Mouse (Mus musculus) midbrain, embryonic 13.5 days (tissue): ENCODE measurements at regions not wholly inside any gene's neighbourhood (a gene's known extent, or its start where the extent isn't known, plus 50 kb on each side); places are given as distances from the start of the nearest gene placed in this dataset.

Experiments
- ATAC-seq: fragments of 200-750 bp; cut with Nextera tagmentation; 2 replicates; pipeline ENCODE4 v1.8.0; 2017; ENCODE audit warnings: mild to moderate bottlenecking, moderate TSS enrichment, moderate library complexity
- H3K27ac ChIP-seq: fragments of 300-500 bp; sonication (generic); 2 replicates; pipeline ENCODE4 v1.5.1; 2015; ENCODE audit warnings: inconsistent platforms, mild to moderate bottlenecking, moderate library complexity
- H3K27me3 ChIP-seq: fragments of 300-500 bp; sonication (generic); 2 replicates; pipeline ENCODE4 v1.6.1; 2015; ENCODE audit warnings: mild to moderate bottlenecking, inconsistent platforms
- H3K36me3 ChIP-seq: fragments of 300-500 bp; sonication (generic); 2 replicates; pipeline ENCODE4 v1.6.1; 2015; ENCODE audit warnings: mild to moderate bottlenecking, inconsistent platforms
- H3K4me1 ChIP-seq: fragments of 300-500 bp; sonication (generic); replicated peaks from 2 replicates; pipeline ENCODE4 v1.6.1; 2015; ENCODE audit warnings: inconsistent platforms
- H3K4me2 ChIP-seq: fragments of 300-500 bp; sonication (generic); replicated peaks from 2 replicates; pipeline ENCODE4 v1.6.1; 2015; ENCODE audit warnings: moderate library complexity, mild to moderate bottlenecking, inconsistent platforms
- H3K4me3 ChIP-seq: fragments of 300-500 bp; sonication (generic); replicated peaks from 2 replicates; pipeline ENCODE4 v1.5.1; 2015; ENCODE audit warnings: mild to moderate bottlenecking, inconsistent platforms
- H3K9ac ChIP-seq: fragments of 300-500 bp; sonication (generic); replicated peaks from 2 replicates; pipeline ENCODE4 v1.6.1; 2015; ENCODE audit warnings: mild to moderate bottlenecking, inconsistent platforms
- H3K9me3 ChIP-seq: fragments of 300-500 bp; sonication (generic); 2 replicates; pipeline ENCODE4 v1.6.1; 2016; ENCODE audit warnings: mild to moderate bottlenecking, inconsistent platforms
- WGBS: fragments of 180-500 bp; shearing (Covaris S2); methylation state at CpG from one replicate; pipeline ENCODE4 v1.1.7; 2015; 5-methylcytosine and 5-hydroxymethylcytosine counted together

DNA sequence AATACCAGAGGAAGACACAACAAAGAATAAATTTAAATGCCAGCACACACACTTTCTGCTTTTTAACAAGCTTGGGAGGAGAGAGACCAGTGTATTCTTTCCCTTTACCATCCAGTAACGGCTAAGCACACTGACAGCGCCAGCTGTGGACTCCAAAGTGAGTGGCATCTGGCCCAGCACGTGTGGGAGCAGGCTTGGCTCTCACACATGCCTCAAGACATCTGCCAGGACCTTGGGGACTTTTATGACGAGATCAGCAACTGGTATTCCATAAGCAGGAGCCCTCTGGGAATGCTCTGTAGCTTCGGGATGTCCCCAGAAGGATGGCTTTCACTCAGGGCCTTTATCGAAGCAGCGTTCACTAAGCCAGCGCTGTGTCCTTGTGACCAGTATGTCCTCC is 92.0 kb upstream of the Gm10234 start:
- Histone ChIP-seq H3K4me1 (no peaks in the 10 kb centered on the region; the same call in 1 of the 2 replicates), H3K36me3 (no peaks in the 10 kb centered on the region), H3K9ac (no peak overlapping the region), H3K27ac (no peak overlapping the region), H3K4me2 (no peak overlapping the region), H3K27me3 (0 out of 2 replicates have a peak, but pooled peaks cover 6% of the 10 kb centered on the region), H3K4me3 (no peak overlapping the region), H3K9me3 (no peaks in the 10 kb centered on the region)
- ATAC-seq: no peak
- WGBS: 69% methylated on average over 8 of the region's 8 CpGs

DNA sequence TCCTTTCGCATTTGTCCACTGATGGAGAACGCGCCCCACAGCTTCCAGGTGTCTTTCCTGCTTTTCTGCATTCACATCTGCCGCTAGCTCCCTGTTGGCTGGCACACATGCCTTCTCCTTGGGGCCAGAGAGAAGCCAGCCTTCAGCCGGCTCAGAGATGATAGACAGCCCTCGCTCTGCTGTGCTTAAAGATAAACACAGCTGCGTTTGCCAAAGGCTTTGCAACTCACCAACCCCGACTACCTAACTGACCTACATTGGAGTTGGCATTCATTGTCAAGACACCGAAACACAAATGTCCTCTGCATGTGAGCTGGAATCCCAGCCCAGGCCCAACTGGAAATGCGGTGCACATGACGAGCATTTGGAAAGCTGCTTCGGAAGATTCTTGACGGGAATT is 87.2 kb upstream of the Gm10234 start:
- no peak overlapping the region for H3K9ac ChIP-seq
- H3K36me3 ChIP-seq: no peaks in the 10 kb centered on the region
- H3K4me1 ChIP-seq: no peaks in the 10 kb centered on the region; the same call in 1 of the 2 replicates
- ATAC-seq: no peak
- 83% methylated on average over 13 of the region's 13 CpGs for WGBS
- H3K4me2 ChIP-seq: no peak overlapping the region
- H3K27me3 ChIP-seq: no peaks in the 10 kb centered on the region
- no peak overlapping the region for H3K4me3 ChIP-seq
- H3K27ac ChIP-seq: no peak overlapping the region
- H3K9me3 ChIP-seq: no peaks in the 10 kb centered on the region

- no peak overlapping the region for H3K9ac ChIP-seq
- no peak overlapping the region for H3K4me3 ChIP-seq
- WGBS: 85% methylated on average over 5 of the region's 5 CpGs
- H3K36me3 ChIP-seq: no peaks in the 10 kb centered on the region
- H3K9me3 ChIP-seq: no peaks in the 10 kb centered on the region
- no peak for ATAC-seq
- H3K27ac ChIP-seq: no peak overlapping the region
- H3K27me3 ChIP-seq: no peaks in the 10 kb centered on the region
- H3K4me2 ChIP-seq: no peak overlapping the region
- H3K4me1 ChIP-seq: no peaks in the 10 kb centered on the region
Observed at GRCm38 (mm10) chr6:95243657-95244056, 78.3 kb upstream of the Gm10234 start.

DNA sequence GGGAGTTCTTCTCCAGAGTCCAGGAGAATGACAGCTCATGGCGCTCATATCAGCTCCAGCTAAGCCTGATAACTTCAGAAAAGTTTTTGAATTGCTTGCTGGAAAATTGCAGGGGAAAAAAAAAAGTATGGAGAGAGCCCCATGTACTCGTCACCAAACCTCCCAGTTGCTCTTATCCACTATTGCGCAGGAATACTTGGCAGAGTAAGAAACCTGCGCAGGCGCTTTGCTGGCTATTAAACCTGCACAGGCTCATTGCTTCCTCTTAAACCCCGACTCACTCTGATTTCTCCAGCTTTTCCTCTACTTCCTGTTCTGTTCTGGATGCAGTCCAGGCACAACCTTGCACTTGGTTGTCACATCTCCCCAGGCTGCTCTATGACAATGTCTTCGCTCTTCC is 77.0 kb upstream of the Gm10234 start:
- Histone ChIP-seq H3K27ac (no peak overlapping the region), H3K27me3 (no peaks in the 10 kb centered on the region), H3K36me3 (no peaks in the 10 kb centered on the region), H3K9ac (no peak overlapping the region), H3K4me3 (no peak overlapping the region), H3K4me1 (no peaks in the 10 kb centered on the region), H3K4me2 (no peak overlapping the region), H3K9me3 (no peaks in the 10 kb centered on the region)
- no peak for ATAC-seq
- WGBS: 94% methylated on average over 7 of the region's 7 CpGs

DNA sequence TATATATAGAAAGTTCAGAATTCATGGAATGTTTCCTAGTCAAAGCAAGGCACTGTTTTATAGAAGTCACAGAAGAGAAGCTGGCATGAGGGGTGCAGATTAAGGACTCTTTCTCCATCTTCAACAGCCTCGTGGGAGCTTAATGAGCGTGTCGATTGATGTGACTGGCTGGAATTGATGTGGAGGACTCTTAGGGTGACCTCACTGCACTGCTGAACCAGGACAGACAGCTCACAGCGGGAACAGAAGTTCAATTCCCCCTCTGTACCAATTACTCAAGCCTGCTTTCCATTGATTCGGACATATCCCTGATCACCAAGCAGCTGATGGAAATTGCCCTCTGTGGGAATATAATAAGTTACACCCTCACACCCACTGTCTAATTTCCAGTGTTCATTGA is 65.6 kb upstream of the Gm10234 start:
- ATAC-seq: no peak
- no peaks in the 10 kb centered on the region for H3K36me3 ChIP-seq
- WGBS: 29% methylated on average over 5 of the region's 5 CpGs
- H3K9ac ChIP-seq: no peak overlapping the region
- H3K9me3 ChIP-seq: no peaks in the 10 kb centered on the region
- peaks cover 4% of the 10 kb centered on the region for H3K4me1 ChIP-seq
- no peak overlapping the region for H3K4me3 ChIP-seq
- no peaks in the 10 kb centered on the region for H3K27me3 ChIP-seq
- no peak overlapping the region for H3K27ac ChIP-seq
- H3K4me2 ChIP-seq: no peak overlapping the region

DNA sequence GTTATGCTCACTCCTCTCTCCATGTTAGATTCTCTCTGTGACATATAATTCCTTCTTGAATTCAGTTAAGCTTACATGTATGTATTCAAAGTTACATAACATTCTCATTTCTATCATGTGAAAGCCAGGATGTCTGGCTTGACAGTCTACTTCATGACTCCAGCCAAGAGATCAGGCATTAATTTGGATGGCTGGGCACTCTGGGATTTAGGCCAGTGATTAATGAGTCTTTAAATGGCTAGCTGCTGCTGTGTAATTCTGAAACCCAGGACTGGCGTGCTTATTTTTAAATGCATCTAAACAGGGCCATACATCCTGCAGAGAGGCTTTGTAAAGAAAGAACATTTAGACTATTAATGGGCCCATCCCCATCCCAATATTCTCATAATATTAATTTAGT is 60.9 kb upstream of the Gm10234 start:
- WGBS: 45% methylated on average over 1 of the region's 1 CpGs
- no peak for ATAC-seq
- Histone ChIP-seq H3K27me3 (no peaks in the 10 kb centered on the region), H3K9ac (no peak overlapping the region), H3K4me3 (no peak overlapping the region), H3K27ac (no peak overlapping the region), H3K36me3 (no peaks in the 10 kb centered on the region), H3K9me3 (no peaks in the 10 kb centered on the region), H3K4me1 (peaks cover 4% of the 10 kb centered on the region), H3K4me2 (no peak overlapping the region)

GRCm38 (mm10) chr6:95264011-95264869 is 57.7 kb upstream of the Gm10234 start:
- H3K27ac ChIP-seq: no peak overlapping the region
- H3K4me3 ChIP-seq: no peak overlapping the region
- H3K27me3 ChIP-seq: no peaks in the 10 kb centered on the region
- 82% methylated on average over 8 of the region's 8 CpGs for WGBS
- no peak for ATAC-seq
- no peak overlapping the region for H3K9ac ChIP-seq
- no peaks in the 10 kb centered on the region for H3K36me3 ChIP-seq
- no peak overlapping the region for H3K4me2 ChIP-seq
- H3K4me1 ChIP-seq: no peaks in the 10 kb centered on the region
- no peaks in the 10 kb centered on the region for H3K9me3 ChIP-seq

DNA sequence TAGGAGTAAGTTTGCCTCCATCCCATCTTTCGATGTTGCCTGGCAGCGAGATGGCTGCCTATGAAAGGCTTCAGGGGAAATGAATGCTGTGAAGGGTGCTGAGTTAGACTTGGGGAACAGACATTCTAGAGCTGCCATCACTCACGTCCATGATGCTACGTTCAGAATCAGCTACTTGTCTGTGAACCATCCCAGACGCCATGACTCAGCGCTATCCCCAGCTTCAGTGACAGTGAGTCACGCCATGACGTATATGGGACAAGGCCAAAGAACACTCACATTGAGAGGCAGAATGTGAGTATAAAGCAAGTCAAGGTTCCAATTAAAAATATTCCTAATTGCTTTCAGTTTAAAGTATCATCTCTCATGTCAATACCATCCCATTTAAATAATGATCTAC is 52.4 kb upstream of the Gm10234 start:
- WGBS: 95% methylated on average over 8 of the region's 8 CpGs
- Histone ChIP-seq H3K27ac (no peak overlapping the region), H3K4me2 (no peak overlapping the region), H3K9me3 (no peaks in the 10 kb centered on the region), H3K4me1 (no peaks in the 10 kb centered on the region), H3K4me3 (no peak overlapping the region), H3K9ac (no peak overlapping the region), H3K27me3 (no peaks in the 10 kb centered on the region), H3K36me3 (no peaks in the 10 kb centered on the region)
- no peak for ATAC-seq
